Mouse (Mus musculus) heart, postnatal 0 days (tissue): ENCODE results near the gene Foxc2.

ENCODE experiments used
- CTCF ChIP-seq: IDR thresholded peaks from 2 replicates; pipeline ENCODE4 v1.5.1; 2016; ENCODE audit warnings: antibody characterized with exemption, control low read depth, low read depth
- EP300 ChIP-seq: IDR thresholded peaks from 2 replicates; pipeline ENCODE4 v1.6.1; 2016; ENCODE audit warnings: antibody characterized with exemption, low read depth

DNA sequence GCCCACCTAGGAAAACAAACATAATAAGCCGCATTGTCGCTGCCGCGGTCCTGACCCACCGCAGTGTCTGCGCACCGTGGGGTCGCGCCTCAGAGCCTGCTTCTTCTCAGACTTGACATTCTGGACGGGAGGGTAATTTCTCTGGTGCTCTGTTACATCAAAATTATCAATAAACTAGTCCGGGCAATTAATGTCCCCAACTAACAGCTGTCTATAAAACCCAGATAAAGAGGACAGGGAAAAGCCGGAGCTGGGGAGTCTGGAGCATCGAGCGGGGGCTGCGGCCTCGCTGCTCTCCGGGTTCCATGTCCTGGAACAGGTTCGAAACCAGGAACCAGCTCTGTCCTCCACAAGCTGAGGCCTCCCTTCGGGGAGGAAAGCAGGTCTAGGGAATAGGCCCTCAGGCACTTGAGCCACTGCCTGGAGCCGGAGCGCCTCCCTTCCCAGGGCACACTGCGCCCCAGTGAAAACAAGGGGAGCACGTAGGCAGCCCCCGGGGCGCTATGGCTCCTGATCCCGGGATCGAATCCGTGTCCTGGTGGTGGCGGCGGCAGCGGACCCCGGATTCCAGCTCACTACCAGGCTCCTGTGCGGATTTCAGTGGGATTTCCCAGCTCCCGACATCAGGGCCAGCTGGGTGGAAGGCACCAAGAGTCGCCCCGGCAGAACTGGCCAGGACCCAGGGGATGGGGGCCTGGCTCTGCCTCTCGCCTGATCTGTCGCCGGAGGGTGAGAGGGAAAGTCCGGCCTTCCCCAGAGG lies 26.9 kb upstream of the Foxc2 start:
- no peak for TF ChIP-seq CTCF
- TF ChIP-seq EP300 = no peak
